Mouse (Mus musculus): ENCODE data around the gene Ace2.

DNA sequence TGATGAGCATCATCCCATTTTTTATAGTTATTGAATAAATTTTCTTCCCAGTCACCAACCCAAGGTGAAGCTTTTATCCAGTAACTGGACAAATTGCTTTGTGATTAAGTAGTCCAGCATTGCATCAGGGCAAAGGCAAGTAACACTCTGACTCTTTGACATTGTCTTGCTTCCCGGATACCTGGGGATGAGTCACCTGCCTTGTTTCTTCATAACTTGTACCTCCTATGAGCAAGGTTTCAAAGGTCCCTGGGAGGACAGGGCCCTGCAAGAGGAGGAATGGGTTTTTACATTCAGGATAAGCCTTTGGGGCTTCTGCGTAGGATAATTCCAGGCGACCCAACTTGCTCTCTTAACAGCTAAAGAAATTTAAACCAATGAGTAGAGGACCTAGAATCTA, 15.2 kb upstream of the Ace2 start:
- TF ChIP-seq CTCF (IDR thresholded peaks at IDR 0.05; ENCODE audit: low read depth) (no peak), EP300 (optimal IDR thresholded peaks at IDR 0.05) (no peak)

Measured in stomach, postnatal 0 days (tissue).